Mouse (Mus musculus) lung, postnatal 0 days (tissue): ENCODE measurements around the gene Higd1a. TPM values are rescaled to one million over a fixed set of nuclear protein-coding genes. Genes with fewer than 3 reads are reported as not detected.
A peak's percentile ranks its signal among the peaks of the same experiment; 100 is the strongest.

Experiments
- ATAC-seq: fragments of 200-750 bp; cut with Nextera tagmentation; 2 replicates; pipeline ENCODE4 v1.8.0; 2017; ENCODE audit warnings: moderate library complexity
- DNase-seq: peaks from one replicate; pipeline ENCODE4 v3.0.0-alpha.2; 2016; ENCODE audit warnings: low spot score
- H3K27ac ChIP-seq: fragments of 300-500 bp; sonication (generic); 2 replicates; pipeline ENCODE4 v1.5.1; 2014; ENCODE audit warnings: antibody characterized with exemption, mild to moderate bottlenecking, low read length, mixed read lengths
- H3K27me3 ChIP-seq: fragments of 300-500 bp; sonication (generic); replicated peaks from 2 replicates; pipeline ENCODE4 v1.6.1; 2014; ENCODE audit warnings: low read length, mixed read lengths; ENCODE audit not compliant: insufficient read depth
- H3K36me3 ChIP-seq: fragments of 300-500 bp; sonication (generic); 2 replicates; pipeline ENCODE4 v1.6.1; 2014; ENCODE audit warnings: low read length, mixed read lengths; ENCODE audit not compliant: insufficient read depth
- H3K4me1 ChIP-seq: fragments of 300-500 bp; sonication (generic); 2 replicates; pipeline ENCODE4 v1.6.1; 2014; ENCODE audit warnings: antibody characterized with exemption, low read depth, low read length, mixed read lengths; ENCODE audit not compliant: insufficient read depth
- H3K4me2 ChIP-seq: fragments of 300-500 bp; sonication (generic); replicated peaks from 2 replicates; pipeline ENCODE4 v1.6.1; 2014; ENCODE audit warnings: low read depth, mild to moderate bottlenecking, low read length, moderate library complexity, mixed read lengths
- H3K4me3 ChIP-seq: fragments of 300-500 bp; sonication (generic); 2 replicates; pipeline ENCODE4 v1.5.1; 2014; ENCODE audit warnings: low read depth, low read length
- H3K9ac ChIP-seq: fragments of 300-500 bp; sonication (generic); replicated peaks from 2 replicates; pipeline ENCODE4 v1.6.1; 2014; ENCODE audit warnings: low read depth, mild to moderate bottlenecking
- H3K9me3 ChIP-seq: fragments of 300-500 bp; sonication (generic); 2 replicates; pipeline ENCODE4 v1.6.1; 2016; ENCODE audit warnings: low read length, mixed read lengths
- CTCF ChIP-seq: IDR thresholded peaks from 2 replicates; pipeline ENCODE4 v1.5.1; 2016; ENCODE audit warnings: antibody characterized with exemption, mild to moderate bottlenecking
- EP300 ChIP-seq: IDR thresholded peaks from 2 replicates; pipeline ENCODE4 v1.6.1; 2016; ENCODE audit warnings: antibody characterized with exemption, mild to moderate bottlenecking, control low read depth
- WGBS: fragments of 180-500 bp; shearing (Covaris S2); extraction: QIAGEN DNeasy Blood & Tissue Kit; methylation state at CpG from one replicate; pipeline ENCODE4 v1.1.7; 2014; 5-methylcytosine and 5-hydroxymethylcytosine counted together
- polyA plus RNA-seq: library from polyadenylated mRNA; unstranded; fragments of >200 nt; fragmentation: Nextera tagmentation; extraction: Ambion mirVana; gene quantifications from 2 replicates; pipeline ENCODE4 v1.2.1, GENCODE M21; 2015

Higd1a gene
- polyA plus RNA-seq, 1 experiment from 2014 or later, result 206 TPM

DNA sequence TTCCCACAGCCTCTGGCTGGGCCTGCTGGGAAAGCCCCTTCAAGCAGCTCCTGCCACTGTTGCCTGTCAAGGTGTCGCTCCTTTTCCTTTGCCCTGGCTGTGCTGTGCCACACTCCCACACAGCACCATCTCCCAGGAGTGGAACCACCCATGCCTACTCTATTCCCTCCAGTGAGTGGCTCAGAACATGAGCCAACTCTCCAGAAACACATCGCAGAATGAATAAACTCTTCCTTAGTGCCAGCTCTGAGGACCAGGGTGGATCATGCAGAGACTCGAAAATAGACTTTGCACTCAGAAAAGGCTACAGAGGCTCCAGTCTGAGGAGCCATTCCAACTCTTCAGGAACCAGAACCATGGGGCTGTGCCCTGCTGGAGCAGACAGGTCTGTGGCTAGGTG is 31.8 kb downstream of the Higd1a start:
- H3K4me1 ChIP-seq, result peaks cover 6% of the 10 kb centered on the region; the same call in 1 of the 2 replicates
- no peaks in the 10 kb centered on the region for H3K9me3 ChIP-seq
- no peak for TF ChIP-seq EP300
- TF ChIP-seq CTCF, result no peak
- H3K27me3 ChIP-seq, result no peaks in the 10 kb centered on the region
- H3K36me3 ChIP-seq, result no peaks in the 10 kb centered on the region
- no peak overlapping the region for H3K4me2 ChIP-seq
- no peak overlapping the region for H3K27ac ChIP-seq
- DNase-seq (no peak), ATAC-seq (no peak)
- H3K4me3 ChIP-seq, result no peak overlapping the region
- H3K9ac ChIP-seq, result no peak overlapping the region
- 78% methylated on average over 3 of the region's 3 CpGs for WGBS

DNA sequence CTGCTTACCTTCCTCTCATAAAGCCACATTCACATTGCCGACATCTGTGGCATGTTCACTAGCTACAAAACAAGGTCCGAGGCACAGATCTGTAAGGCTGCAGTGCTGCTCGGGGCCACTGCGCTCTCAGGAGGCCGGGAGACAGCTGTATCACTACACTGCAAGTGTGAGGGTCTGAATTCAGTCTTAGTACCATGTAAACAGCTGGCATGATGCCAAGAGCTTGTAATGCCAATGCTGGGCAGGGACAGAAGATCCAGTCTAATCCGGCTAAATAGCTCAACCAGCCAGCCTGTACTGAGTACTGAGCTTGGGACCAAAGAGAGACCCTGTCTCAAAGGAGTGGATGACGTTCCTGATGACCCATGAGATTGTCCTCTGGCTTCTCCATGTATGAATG is 34.2 kb downstream of the Higd1a start:
- H3K9me3 ChIP-seq, result no peaks in the 10 kb centered on the region
- no peaks in the 10 kb centered on the region for H3K36me3 ChIP-seq
- no peak for DNase-seq
- TF ChIP-seq CTCF, result no peak
- no peak for TF ChIP-seq EP300
- no peak for ATAC-seq
- H3K4me1 ChIP-seq, result peaks cover 6% of the 10 kb centered on the region; the same call in 1 of the 2 replicates
- H3K9ac ChIP-seq, result no peak overlapping the region
- H3K27me3 ChIP-seq, result no peaks in the 10 kb centered on the region
- no peak overlapping the region for H3K4me2 ChIP-seq
- 78% methylated on average over 7 of the region's 7 CpGs for WGBS
- no peak overlapping the region for H3K4me3 ChIP-seq
- H3K27ac ChIP-seq, result no peak overlapping the region

DNA sequence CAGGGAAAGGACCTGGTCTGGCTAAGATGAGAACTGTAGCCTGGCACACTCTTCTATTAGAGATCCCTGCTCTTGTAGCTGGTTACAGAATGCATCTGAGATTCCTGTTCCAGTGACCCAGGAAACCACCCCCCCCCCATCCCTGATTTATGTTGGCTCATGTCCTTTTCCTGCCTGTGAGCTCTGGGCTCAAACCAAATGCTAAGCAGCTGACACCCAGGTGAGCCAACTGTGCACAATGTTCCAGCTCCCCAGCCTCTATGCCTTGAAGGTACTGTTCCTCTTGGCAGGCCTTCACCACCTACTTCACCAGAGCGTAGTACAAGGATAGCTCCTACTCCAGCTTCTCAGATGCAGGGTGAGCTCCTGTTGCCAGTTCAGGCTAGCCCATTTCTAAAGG is 35.1 kb downstream of the Higd1a start:
- H3K9ac ChIP-seq, result no peak overlapping the region
- H3K4me1 ChIP-seq, result peaks cover 6% of the 10 kb centered on the region; the same call in 1 of the 2 replicates
- H3K4me3 ChIP-seq, result no peak overlapping the region
- H3K27me3 ChIP-seq, result no peaks in the 10 kb centered on the region
- no peak for ATAC-seq
- no peak overlapping the region for H3K27ac ChIP-seq
- WGBS, result 100% methylated on average over 1 of the region's 1 CpGs
- no peak overlapping the region for H3K4me2 ChIP-seq
- H3K9me3 ChIP-seq, result no peaks in the 10 kb centered on the region
- DNase-seq, result no peak
- TF ChIP-seq EP300 (no peak), CTCF (no peak)
- H3K36me3 ChIP-seq, result no peaks in the 10 kb centered on the region

DNA sequence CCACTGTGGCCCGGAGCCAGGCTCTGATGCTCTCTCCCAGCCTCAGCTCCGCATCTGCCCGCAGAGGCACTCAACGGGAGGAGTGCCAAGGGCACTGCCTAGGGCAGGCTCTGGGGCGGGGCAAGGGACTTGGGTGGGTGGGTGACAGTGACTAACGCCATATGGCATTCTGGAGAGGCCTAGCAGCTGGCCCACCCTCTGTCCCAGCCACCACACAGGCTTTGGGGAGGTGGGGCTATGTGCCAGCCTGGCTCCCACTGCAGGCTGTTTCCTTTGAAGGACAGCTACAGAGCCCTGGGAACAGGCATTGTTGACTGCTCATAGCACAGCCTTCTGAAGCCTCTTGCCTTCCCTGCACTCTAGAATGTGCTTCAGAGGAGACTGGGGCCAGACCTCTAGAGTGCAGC is 35.6 kb downstream of the Higd1a start:
- Histone ChIP-seq H3K36me3 (no peaks in the 10 kb centered on the region), H3K27ac (no peak overlapping the region), H3K9ac (no peak overlapping the region), H3K4me1 (peaks cover 6% of the 10 kb centered on the region; the same call in 1 of the 2 replicates), H3K27me3 (no peaks in the 10 kb centered on the region), H3K4me2 (no peak overlapping the region), H3K9me3 (no peaks in the 10 kb centered on the region), H3K4me3 (no peak overlapping the region)
- 51% methylated on average over 6 of the region's 6 CpGs for WGBS
- TF ChIP-seq CTCF, result no peak
- no peak for TF ChIP-seq EP300
- ATAC-seq (peak; percentile 61), DNase-seq (peak; percentile 19)

DNA sequence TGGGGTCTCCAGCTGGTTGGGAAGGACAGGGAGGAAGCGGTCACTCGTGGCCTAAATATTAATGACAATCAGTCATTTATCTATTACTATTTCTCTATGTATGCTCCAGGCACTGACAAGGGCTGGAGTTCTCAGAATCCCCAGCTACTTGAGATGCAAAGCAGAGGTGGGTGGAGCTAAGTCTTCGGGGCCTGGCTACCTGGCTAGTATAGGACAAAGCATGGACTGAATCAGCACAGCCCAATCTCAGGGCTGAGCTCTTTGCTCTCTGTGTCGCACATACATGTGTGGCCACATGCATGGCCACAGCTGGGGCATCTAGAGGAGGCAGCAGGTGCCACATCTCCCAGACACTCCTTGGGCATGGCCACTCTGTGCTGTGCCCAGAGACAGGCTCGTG is 37.4 kb downstream of the Higd1a start:
- WGBS, result 57% methylated on average over 5 of the region's 5 CpGs
- H3K4me3 ChIP-seq, result no peak overlapping the region
- no peak overlapping the region for H3K9ac ChIP-seq
- no peak overlapping the region for H3K27ac ChIP-seq
- no peaks in the 10 kb centered on the region for H3K36me3 ChIP-seq
- H3K9me3 ChIP-seq, result no peaks in the 10 kb centered on the region
- H3K27me3 ChIP-seq, result no peaks in the 10 kb centered on the region
- DNase-seq (no peak), ATAC-seq (no peak)
- no peak for TF ChIP-seq CTCF
- no peak for TF ChIP-seq EP300
- no peak overlapping the region for H3K4me2 ChIP-seq
- H3K4me1 ChIP-seq, result peaks cover 6% of the 10 kb centered on the region; the same call in 1 of the 2 replicates

DNA sequence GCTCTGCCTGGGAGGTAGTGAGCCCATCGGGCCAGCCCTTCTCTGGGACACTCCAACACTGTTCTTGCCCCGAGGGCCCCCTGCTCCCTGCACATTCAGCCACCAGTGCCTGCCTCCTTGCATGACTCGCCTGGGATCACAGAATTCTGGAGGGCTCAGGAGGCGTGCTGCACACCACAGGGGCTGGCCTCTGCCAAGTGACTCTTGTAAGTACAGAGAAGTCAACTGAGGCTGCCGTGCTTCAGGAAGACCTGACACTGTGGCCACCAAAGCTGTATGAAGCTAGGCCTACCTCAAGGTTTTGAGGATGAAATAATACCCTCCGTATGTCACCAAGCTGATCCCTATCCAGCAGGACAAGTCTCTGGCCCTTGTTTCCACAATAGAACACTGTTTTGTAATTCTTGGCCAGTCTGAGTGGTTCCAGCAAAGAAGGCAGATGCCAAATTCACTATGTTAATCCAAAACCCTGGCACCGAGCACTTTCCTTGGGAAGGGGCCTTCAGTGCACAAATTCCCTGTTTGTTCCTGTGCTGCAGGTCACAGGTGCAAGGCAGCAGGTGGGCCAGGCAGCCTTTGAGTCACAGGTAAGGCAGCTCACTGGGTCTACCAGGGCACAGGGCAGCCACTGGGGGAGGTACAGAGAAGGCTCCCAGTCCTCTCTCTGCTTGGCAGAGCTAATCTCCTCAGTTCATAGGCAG is 38.2 kb downstream of the Higd1a start:
- H3K4me1 ChIP-seq, result peaks cover 6% of the 10 kb centered on the region; the same call in 1 of the 2 replicates
- TF ChIP-seq CTCF (no peak; the same call in 1 of the 2 replicates), EP300 (no peak)
- no peak overlapping the region for H3K9ac ChIP-seq
- H3K36me3 ChIP-seq, result no peaks in the 10 kb centered on the region
- ATAC-seq (no peak), DNase-seq (no peak)
- 40% methylated on average over 7 of the region's 7 CpGs for WGBS
- no peaks in the 10 kb centered on the region for H3K9me3 ChIP-seq
- H3K27me3 ChIP-seq, result no peaks in the 10 kb centered on the region
- no peak overlapping the region for H3K4me3 ChIP-seq
- no peak overlapping the region for H3K4me2 ChIP-seq
- H3K27ac ChIP-seq, result no peak overlapping the region
